Mouse (Mus musculus) 3134 (cell line): Measurements from ENCODE around the gene Myo1e.

Experiments used
- DNase-seq: peaks from one replicate; pipeline ENCODE4 v3.0.0-alpha.2; 2011; ENCODE audit warnings: low spot score; ENCODE audit not compliant: insufficient read length; ENCODE audit errors: extremely low read depth

The Myo1e gene

DNA sequence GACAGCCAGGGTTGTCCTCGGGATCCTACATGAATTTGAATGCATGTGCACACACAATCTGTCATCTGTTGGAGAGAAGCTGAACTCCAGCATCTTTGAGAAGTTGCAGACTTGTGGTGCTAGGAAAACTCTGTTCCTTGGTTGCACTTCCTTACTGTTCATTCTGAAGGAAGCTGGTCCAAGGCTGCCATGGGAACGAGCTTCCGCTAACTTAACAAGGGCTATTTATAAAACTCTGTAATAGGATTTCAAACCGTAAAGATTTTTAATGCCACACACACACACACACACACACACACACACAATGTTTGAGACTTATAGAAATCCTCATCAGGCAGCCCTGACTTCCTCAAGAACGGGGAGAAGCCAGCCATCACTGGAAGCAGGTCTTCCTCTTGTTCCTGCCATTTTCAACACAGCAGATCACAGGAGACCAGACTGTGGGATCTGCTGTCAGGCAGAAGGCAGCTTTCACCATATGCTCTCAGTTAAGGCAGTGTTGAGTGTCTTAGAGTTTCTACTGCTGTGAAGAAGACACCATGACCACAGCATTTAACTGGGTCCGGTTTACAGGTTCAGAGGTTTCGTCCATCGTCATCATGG, 194.9 kb downstream of the Myo1e start:
- no peak for DNase-seq

DNA sequence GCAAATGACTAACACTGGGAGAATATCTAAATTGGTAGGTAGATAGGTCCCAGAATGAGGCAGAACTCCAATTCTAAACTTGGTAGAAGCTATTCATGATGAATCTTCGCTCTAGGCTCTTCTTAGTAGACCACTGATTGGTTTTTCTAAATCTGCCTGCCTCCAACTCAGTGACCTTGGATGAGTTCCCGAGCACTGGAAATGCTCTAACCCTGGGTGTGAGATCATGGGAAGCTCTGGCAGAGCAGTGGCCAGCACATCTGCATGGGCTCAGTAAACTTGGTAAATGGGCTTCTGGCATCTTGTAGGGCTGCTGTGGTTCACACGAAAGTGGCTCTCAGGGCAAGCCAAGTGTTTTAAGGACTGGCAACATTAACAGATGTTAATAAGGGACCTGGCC, 199.4 kb downstream of the Myo1e start:
- no peak for DNase-seq

DNA sequence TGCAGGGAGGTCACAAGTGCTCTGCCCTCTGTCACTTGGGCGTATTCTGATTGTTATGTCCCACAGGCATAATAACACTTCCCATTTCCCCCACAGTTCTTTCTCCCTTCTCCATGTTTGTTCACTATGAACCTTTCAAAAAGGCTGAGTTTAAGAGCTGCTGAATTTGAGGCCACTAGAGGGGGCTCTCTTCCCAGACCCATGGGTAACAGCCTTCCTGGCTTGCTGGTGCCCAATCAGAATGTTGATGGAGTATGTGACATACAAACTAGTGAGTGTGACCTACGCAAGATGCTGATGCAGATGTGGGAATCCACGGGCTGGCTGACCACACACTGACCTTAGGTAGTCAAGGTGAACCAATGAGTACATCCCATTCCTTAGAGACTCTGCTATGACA, 201.6 kb downstream of the Myo1e start:
- DNase-seq = no peak

DNA sequence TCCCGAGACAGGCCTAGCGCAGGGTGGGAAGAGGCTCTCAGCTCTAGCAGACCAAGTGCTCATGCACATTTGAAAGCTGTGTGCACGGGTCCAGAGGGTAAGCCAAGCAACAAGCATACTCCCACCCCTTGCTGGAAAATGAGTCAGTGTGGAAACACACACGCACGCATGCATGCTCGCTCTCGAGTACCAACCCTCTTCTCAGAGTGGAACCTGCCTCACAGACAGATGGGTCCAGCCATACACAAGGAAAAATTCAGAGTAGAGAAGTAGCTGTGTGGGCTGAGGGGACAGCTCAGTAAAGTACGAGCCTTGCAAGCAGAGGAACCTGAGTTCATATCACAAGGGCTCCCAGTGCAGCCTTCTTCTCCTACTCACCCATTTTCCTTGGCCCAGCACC, 202.6 kb downstream of the Myo1e start:
- DNase-seq = no peak

DNA sequence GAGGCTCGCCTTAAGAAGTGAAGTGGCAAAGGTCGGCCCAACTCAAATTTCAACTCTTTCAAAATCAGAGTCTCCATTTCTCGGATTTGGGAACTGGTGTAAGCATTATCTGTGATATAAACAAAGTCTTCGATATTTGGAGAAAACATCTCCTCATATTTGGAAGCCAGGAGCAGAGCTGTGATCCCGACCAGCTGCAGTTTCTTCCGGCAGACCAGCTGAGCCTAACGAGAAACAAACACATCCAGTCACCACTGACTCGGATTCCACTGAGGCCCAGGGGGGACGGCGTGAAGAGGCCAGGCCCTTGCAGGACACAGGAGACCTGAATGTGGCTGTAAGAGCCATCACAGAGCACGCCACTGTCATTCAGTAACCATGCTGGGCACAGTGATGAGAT, 203.5 kb downstream of the Myo1e start:
- DNase-seq = no peak

DNA sequence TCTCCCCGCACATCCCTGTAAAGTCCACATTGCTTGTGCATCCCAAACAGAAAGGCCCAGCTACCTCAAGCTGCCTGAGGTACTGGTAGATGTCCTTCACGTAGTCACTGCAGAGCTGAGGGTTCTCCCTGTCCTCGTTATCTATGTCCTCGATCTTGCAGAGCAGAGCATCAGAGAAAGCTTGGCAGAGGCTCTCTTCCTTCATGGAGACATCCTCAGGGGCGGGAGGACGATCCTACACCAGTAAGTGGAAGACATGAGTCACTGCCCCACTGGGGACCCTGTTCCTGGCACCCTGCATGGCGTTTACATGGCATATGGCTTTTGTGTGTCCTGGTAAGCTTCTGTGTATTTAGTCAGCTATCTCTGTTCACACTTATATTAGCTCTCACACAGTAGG, 205.9 kb downstream of the Myo1e start:
- no peak for DNase-seq

DNA sequence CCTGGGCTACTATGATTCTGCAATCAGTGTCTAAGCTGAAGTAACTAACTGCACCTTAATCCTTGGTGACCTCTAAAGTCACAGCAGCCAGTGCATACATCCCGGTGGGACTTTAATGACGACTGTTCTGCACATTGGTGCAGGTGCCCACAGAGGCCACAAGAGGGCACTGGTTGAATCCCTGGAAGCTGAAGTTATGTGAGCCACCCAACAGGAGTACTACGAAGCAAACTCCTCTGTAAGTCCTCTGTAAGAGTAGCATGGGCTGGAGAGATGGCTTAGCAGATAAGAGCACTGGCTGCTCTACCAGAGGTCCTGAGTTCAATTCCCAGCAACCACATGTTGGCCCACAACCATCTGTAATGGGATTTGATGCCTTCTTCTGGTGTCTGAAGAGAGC, 209.3 kb downstream of the Myo1e start:
- DNase-seq = no peak

DNA sequence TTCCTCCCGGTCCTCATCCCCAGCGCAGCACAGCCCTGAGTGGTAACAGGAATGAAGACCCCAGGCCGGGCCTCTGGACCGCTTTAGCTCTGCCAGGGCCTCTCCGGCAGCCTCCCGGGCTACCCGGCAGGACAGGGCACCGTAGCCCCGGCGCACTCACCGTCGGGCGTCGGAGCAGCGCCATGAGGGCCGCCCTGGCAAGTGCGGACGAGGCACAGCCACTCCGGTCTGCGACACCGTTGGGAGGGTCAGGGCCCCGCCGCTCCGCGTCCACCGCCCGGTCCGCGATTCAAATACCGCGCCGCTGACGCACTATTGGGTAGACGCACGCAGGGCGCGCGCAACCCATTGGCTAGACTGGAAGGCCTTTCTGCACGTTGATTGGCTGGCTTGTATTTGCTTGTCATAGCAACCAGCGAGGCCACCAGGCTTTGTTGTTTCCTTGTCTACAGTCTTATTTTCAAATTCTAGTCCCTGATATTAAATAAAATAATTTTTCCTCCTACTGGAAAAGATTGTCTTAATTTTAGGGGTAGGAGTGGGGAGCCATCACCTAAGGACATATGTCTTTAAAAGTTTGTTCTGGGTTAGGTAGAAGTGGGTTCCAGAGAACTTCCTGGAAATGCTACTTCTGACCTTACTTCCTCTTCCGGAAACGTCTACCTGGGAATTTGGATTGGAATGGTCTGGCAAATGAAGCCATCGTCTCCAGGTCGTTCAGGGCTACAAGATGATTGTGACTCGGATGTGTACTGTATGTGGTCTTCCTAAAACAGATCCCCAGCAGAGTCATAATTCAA, 214.3 kb downstream of the Myo1e start, which contains the start of gene Ccnb2:
Ccnb2 (minus strand) TSS at position 291 of the 800 bp plus-strand sequence.
- DNase-seq = peak; percentile 89

DNA sequence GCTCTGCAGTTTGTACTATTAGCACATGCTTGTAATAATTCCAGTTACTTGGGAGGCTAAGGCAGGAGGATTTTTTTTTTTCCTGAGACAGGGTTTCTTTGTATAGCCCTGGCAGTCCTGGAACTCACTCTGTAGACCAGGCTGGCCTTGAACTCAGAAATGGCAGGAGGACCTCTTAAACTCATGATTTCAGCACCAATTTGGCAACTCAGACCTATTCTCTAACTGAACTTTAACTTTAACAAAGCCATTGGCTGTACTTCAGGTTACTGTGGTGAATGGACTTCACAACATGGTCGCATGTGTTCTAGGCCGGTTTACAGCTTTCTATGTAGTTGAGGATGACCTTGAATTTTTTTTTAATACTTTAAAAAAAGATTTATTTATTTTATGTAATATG, 215.5 kb downstream of the Myo1e start:
- DNase-seq = no peak

DNA sequence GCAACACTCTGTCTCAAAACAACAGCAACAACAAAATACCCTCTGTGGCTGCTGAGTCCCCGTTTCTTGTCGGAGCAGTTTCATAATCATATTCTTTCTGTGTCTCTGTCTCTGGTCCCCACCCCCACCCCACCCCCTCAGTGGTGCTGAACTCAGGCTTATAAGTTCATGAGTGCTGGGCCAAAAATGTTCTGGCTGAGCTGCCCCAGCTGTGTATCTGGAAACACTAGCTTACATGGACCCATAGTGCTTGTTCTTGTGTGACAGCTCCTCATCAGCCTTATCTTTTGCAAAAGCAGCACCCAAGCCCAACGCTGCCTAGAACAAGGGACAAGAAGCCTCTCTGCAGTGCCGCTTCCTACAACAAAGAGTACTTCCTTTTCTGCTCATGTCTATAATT, 232.8 kb downstream of the Myo1e start:
- no peak for DNase-seq

DNA sequence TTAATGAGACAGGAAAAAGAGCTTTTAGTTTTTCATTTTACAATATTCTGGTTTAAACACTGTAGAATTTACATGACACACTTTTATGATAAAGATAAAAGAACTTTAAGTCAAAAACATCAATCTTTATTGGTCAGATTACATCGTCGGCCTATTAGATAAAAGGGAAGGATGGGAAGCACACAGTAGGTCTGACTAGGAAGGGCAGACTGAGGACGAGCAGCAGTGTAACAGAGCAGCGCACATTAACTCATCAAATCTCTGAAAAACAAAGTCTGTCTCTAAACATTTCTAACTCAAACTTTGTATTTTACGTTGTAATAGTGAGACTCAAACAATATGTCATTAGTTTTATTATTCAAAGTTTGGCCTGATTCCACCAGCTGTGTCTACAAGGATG, 241.9 kb downstream of the Myo1e start:
- no peak for DNase-seq
